Mouse (Mus musculus): Measurements from ENCODE around the gene Pop5. TPM values are rescaled to one million over a fixed set of nuclear protein-coding genes. Genes with fewer than 3 reads are reported as not detected.

The Pop5 gene
- total RNA-seq, 2 experiments from 2014 or later: 68.7 to 72.8 TPM

Other genes with a start within 250 kb of the Pop5 start
- gene Sppl3, start 224.7 kb upstream of the Pop5 start, total RNA-seq (2021): 10 to 100 TPM; 89.6 to 90.5 TPM
- gene Gm10401, start 137.5 kb upstream of the Pop5 start, total RNA-seq (2021): not detected
- gene Acads, start 116.5 kb upstream of the Pop5 start, total RNA-seq (2021): 1 to 10 TPM; 8.5 to 9.9 TPM
- 10 to 100 TPM; 31.1 to 32.2 TPM for gene Unc119b, start 100.9 kb upstream of the Pop5 start, total RNA-seq (2021)
- 10 to 100 TPM; 78.9 to 87.5 TPM for gene Mlec, start 77.7 kb upstream of the Pop5 start, total RNA-seq (2021)
- gene Cabp1, start 41.5 kb upstream of the Pop5 start, total RNA-seq (2021): 100 to 1,000 TPM; 107 to 115 TPM
- gene Rnf10, start 37.1 kb downstream of the Pop5 start, total RNA-seq (2021): 100 to 1,000 TPM; 262 to 266 TPM
- 10 to 100 TPM; 38.8 to 40.3 TPM for gene Coq5, start 43.8 kb downstream of the Pop5 start, total RNA-seq (2021)
- gene Dynll1, start 65.2 kb downstream of the Pop5 start, total RNA-seq (2021): 100 to 1,000 TPM; 770 to 901 TPM
- gene Srsf9, start 91.3 kb downstream of the Pop5 start, total RNA-seq (2021): 10 to 100 TPM; 82.0 to 88.2 TPM
- gene Gatc, start 105.3 kb downstream of the Pop5 start, total RNA-seq (2021): 10 to 100 TPM; 22.3 to 22.6 TPM
- 10 to 100 TPM; 28.8 to 31.4 TPM for gene Triap1, start 105.4 kb downstream of the Pop5 start, total RNA-seq (2021)
- gene Cox6a1, start 113.1 kb downstream of the Pop5 start, total RNA-seq (2021): 100 to 1,000 TPM; 865 to 866 TPM
- 10 to 100 TPM; 70.6 to 71.8 TPM for gene Msi1, start 193.8 kb downstream of the Pop5 start, total RNA-seq (2021)
- gene Pla2g1b, start 230.4 kb downstream of the Pop5 start, total RNA-seq (2021): not detected
- 10 to 100 TPM; 25.8 to 28.3 TPM for gene Sirt4, start 248.9 kb downstream of the Pop5 start, total RNA-seq (2021)

Data from layer of hippocampus, postnatal 14 days (tissue).